Mouse (Mus musculus) CH12.LX (cell line): ENCODE measurements around the gene Fam129c. TPM values are rescaled to one million over a fixed set of nuclear protein-coding genes. Genes with fewer than 3 reads are reported as not detected.

ENCODE experiments used
- DNase-seq: peaks from one replicate; pipeline ENCODE4 v3.0.0-alpha.2; 2013; ENCODE audit errors: extremely low read depth
- H3K27ac ChIP-seq: 2 replicates; pipeline ENCODE4 v1.5.1; 2012; ENCODE audit warnings: low read depth, mild to moderate bottlenecking, control low read depth, moderate library complexity; ENCODE audit not compliant: insufficient read depth
- H3K27me3 ChIP-seq: replicated peaks from 2 replicates; pipeline ENCODE3; 2012; ENCODE audit warnings: inconsistent platforms
- H3K36me3 ChIP-seq, 2 experiments: replicated peaks in 1 of 2; 2 replicates each; pipeline versions ENCODE3 to v1.6.1; 2012; ENCODE audit warnings: inconsistent platforms in 1 of 2, low read length in 1 of 2, mild to moderate bottlenecking in 1 of 2, mixed read lengths in 1 of 2, moderate library complexity in 1 of 2; ENCODE audit not compliant: control insufficient read depth in 1 of 2, insufficient read depth in 1 of 2
- H3K4me1 ChIP-seq, 2 experiments: 2 replicates each; pipeline ENCODE4 v1.6.1; 2012; ENCODE audit warnings: inconsistent platforms in 1 of 2, moderate library complexity in 1 of 2; ENCODE audit not compliant: insufficient read depth in 2 of 2, control insufficient read depth in 1 of 2
- H3K4me2 ChIP-seq: 2 replicates; pipeline ENCODE4 v1.6.1; 2012; ENCODE audit warnings: low read depth, mild to moderate bottlenecking, control low read depth; ENCODE audit not compliant: poor library complexity, insufficient read depth, severe bottlenecking
- H3K4me3 ChIP-seq, 3 experiments: fragments of 150-350 bp in 1 of 3; sonication (generic) in 1 of 3; replicated peaks in 1 of 3; 2 replicates each; pipeline versions ENCODE3 to v1.5.1; 2011 to 2012; ENCODE audit warnings: low read depth in 2 of 3, low read length in 2 of 3, mild to moderate bottlenecking in 2 of 3, moderate library complexity in 2 of 3, control low read depth in 1 of 3, improper control_type of control experiment in 1 of 3, inconsistent platforms in 1 of 3, mixed read lengths in 1 of 3; ENCODE audit not compliant: poor library complexity in 1 of 3
- H3K79me2 ChIP-seq: replicated peaks from 2 replicates; pipeline ENCODE4 v1.6.1; 2012; ENCODE audit warnings: mild to moderate bottlenecking, moderate library complexity; ENCODE audit not compliant: control insufficient read depth, poor library complexity, insufficient read depth, severe bottlenecking; ENCODE audit errors: extremely low read depth
- H3K9ac ChIP-seq: 2 replicates; pipeline ENCODE4 v1.6.1; 2012; ENCODE audit warnings: low read depth, mild to moderate bottlenecking, control low read depth, moderate library complexity; ENCODE audit not compliant: insufficient read depth
- H3K9me3 ChIP-seq: replicated peaks from 2 replicates; pipeline ENCODE3; 2012; ENCODE audit warnings: low read length, inconsistent platforms, mixed read lengths
- BHLHE40 ChIP-seq: IDR thresholded peaks from 2 replicates; pipeline ENCODE4 v1.6.1; 2011; ENCODE audit warnings: mild to moderate bottlenecking, low read depth, low read length, improper control_type of control experiment
- CHD1 ChIP-seq: IDR thresholded peaks from 2 replicates; pipeline ENCODE4 v1.6.1; 2012; ENCODE audit warnings: low read depth, low read length, improper control_type of control experiment, inconsistent platforms
- CTCF ChIP-seq, 2 experiments: IDR thresholded peaks in 1 of 2; conservative IDR thresholded peaks in 1 of 2; 2 replicates each; pipeline ENCODE4 v1.5.1; 2011 to 2012; ENCODE audit warnings: low read depth in 2 of 2, low read length in 2 of 2, improper control_type of control experiment in 1 of 2, inconsistent platforms in 1 of 2, mild to moderate bottlenecking in 1 of 2, moderate library complexity in 1 of 2
- E2F4 ChIP-seq: IDR thresholded peaks from 2 replicates; pipeline ENCODE4 v1.6.1; 2011; ENCODE audit warnings: low read depth, low read length, improper control_type of control experiment; ENCODE audit not compliant: insufficient replicate concordance
- ELF1 ChIP-seq: IDR thresholded peaks from 2 replicates; pipeline ENCODE4 v1.6.1; 2014; ENCODE audit warnings: low read depth, mild to moderate bottlenecking, inconsistent platforms, low read length, improper control_type of control experiment
- EP300 ChIP-seq: IDR thresholded peaks from 2 replicates; pipeline ENCODE4 v1.6.1; 2011; ENCODE audit warnings: low read length, improper control_type of control experiment
- ETS1 ChIP-seq: conservative IDR thresholded peaks from 2 replicates; pipeline ENCODE4 v1.6.1; 2012; ENCODE audit warnings: low read depth, mild to moderate bottlenecking, inconsistent platforms, low read length, improper control_type of control experiment, moderate library complexity
- HCFC1 ChIP-seq: IDR thresholded peaks from 2 replicates; pipeline ENCODE4 v1.6.1; 2012; ENCODE audit warnings: low read depth, mild to moderate bottlenecking, inconsistent platforms, low read length, improper control_type of control experiment
- IRF4 ChIP-seq: IDR thresholded peaks from 2 replicates; pipeline ENCODE4 v1.6.1; 2014; ENCODE audit warnings: low read depth, mild to moderate bottlenecking, inconsistent platforms, low read length, improper control_type of control experiment
- JUN ChIP-seq: IDR thresholded peaks from 2 replicates; pipeline ENCODE4 v1.6.1; 2011; ENCODE audit warnings: low read depth, mild to moderate bottlenecking, low read length, improper control_type of control experiment, moderate library complexity; ENCODE audit not compliant: insufficient read depth
- JUND ChIP-seq: conservative IDR thresholded peaks from 2 replicates; pipeline ENCODE4 v1.6.1; 2011; ENCODE audit warnings: low read depth, low read length, improper control_type of control experiment
- KAT2A ChIP-seq: IDR thresholded peaks from 2 replicates; pipeline ENCODE4 v1.6.1; 2012; ENCODE audit warnings: low read length, improper control_type of control experiment, inconsistent platforms; ENCODE audit not compliant: insufficient replicate concordance
- MAFK ChIP-seq: IDR thresholded peaks from 2 replicates; pipeline ENCODE4 v1.6.1; 2011; ENCODE audit warnings: low read length, improper control_type of control experiment; ENCODE audit not compliant: insufficient replicate concordance
- MAX ChIP-seq: IDR thresholded peaks from 2 replicates; pipeline ENCODE4 v1.6.1; 2011; ENCODE audit warnings: low read length, improper control_type of control experiment
- MAZ ChIP-seq: IDR thresholded peaks from 2 replicates; pipeline ENCODE4 v1.6.1; 2012; ENCODE audit warnings: low read depth, mild to moderate bottlenecking, inconsistent platforms, low read length, improper control_type of control experiment, moderate library complexity
- MEF2A ChIP-seq: IDR thresholded peaks from 2 replicates; pipeline ENCODE4 v1.6.1; 2014; ENCODE audit warnings: low read depth, mild to moderate bottlenecking, inconsistent platforms, low read length, improper control_type of control experiment, borderline replicate concordance
- MXI1 ChIP-seq: IDR thresholded peaks from 2 replicates; pipeline ENCODE4 v1.6.1; 2011; ENCODE audit warnings: mild to moderate bottlenecking, low read depth, low read length, improper control_type of control experiment
- MYC ChIP-seq: IDR thresholded peaks from 2 replicates; pipeline ENCODE4 v1.6.1; 2011; ENCODE audit warnings: low read depth, mild to moderate bottlenecking, improper control_type of control experiment, low read length
- NELFE ChIP-seq: IDR thresholded peaks from 2 replicates; pipeline ENCODE4 v1.6.1; 2011; ENCODE audit warnings: low read depth, low read length, improper control_type of control experiment
- NRF1 ChIP-seq: IDR thresholded peaks from 2 replicates; pipeline ENCODE4 v1.6.1; 2014; ENCODE audit warnings: low read depth, mild to moderate bottlenecking, inconsistent platforms, low read length, improper control_type of control experiment, moderate library complexity
- PAX5 ChIP-seq: IDR thresholded peaks from 2 replicates; pipeline ENCODE4 v1.6.1; 2012; ENCODE audit warnings: low read length, inconsistent platforms, mixed read lengths
- POLR2A ChIP-seq: IDR thresholded peaks from 2 replicates; pipeline ENCODE4 v1.6.1; 2011; ENCODE audit warnings: low read depth, mild to moderate bottlenecking, improper control_type of control experiment, low read length
- POLR2AphosphoS2 ChIP-seq: IDR thresholded peaks from 2 replicates; pipeline ENCODE4 v1.6.1; 2011; ENCODE audit warnings: low read depth, low read length, improper control_type of control experiment
- RAD21 ChIP-seq: IDR thresholded peaks from 2 replicates; pipeline ENCODE4 v1.6.1; 2011; ENCODE audit warnings: low read depth, mild to moderate bottlenecking, low read length, improper control_type of control experiment, moderate library complexity
- RCOR1 ChIP-seq: conservative IDR thresholded peaks from 2 replicates; pipeline ENCODE4 v1.6.1; 2012; ENCODE audit warnings: low read depth, mild to moderate bottlenecking, inconsistent platforms, low read length, improper control_type of control experiment
- SIN3A ChIP-seq: IDR thresholded peaks from 2 replicates; pipeline ENCODE4 v1.6.1; 2012; ENCODE audit warnings: low read length, improper control_type of control experiment, inconsistent platforms
- SMC3 ChIP-seq: IDR thresholded peaks from 2 replicates; pipeline ENCODE4 v1.6.1; 2011; ENCODE audit warnings: low read depth, low read length, improper control_type of control experiment
- TBP ChIP-seq: conservative IDR thresholded peaks from 2 replicates; pipeline ENCODE4 v1.6.1; 2011; ENCODE audit warnings: low read depth, low read length, improper control_type of control experiment
- TCF12 ChIP-seq: IDR thresholded peaks from 2 replicates; pipeline ENCODE4 v1.6.1; 2014; ENCODE audit warnings: low read depth, mild to moderate bottlenecking, inconsistent platforms, low read length, improper control_type of control experiment
- USF1 ChIP-seq: IDR thresholded peaks from 2 replicates; pipeline ENCODE4 v1.6.1; 2014; ENCODE audit warnings: low read depth, mild to moderate bottlenecking, inconsistent platforms, low read length, improper control_type of control experiment
- USF2 ChIP-seq: conservative IDR thresholded peaks from 2 replicates; pipeline ENCODE4 v1.6.1; 2011; ENCODE audit warnings: low read depth, low read length, improper control_type of control experiment
- ZC3H11A ChIP-seq: IDR thresholded peaks from 2 replicates; pipeline ENCODE4 v1.6.1; 2012; ENCODE audit warnings: low read depth, mild to moderate bottlenecking, inconsistent platforms, low read length, improper control_type of control experiment
- ZKSCAN1 ChIP-seq: IDR thresholded peaks from 2 replicates; pipeline ENCODE4 v1.6.1; 2012; ENCODE audit warnings: low read depth, inconsistent platforms, low read length, improper control_type of control experiment, borderline replicate concordance
- dilution Hi-C: fragments of 300-500 bp; cut with MboI; formaldehyde crosslinking; loops from 2 replicates; pipeline ENCODE4 v1.14.3; 2020; ENCODE audit warnings: low sequenced_read_pairs; ENCODE audit not compliant: extremely low pct_unique_long_range_greater_than_20kb, extremely low pct_ligation_motif_present
- in situ Hi-C: fragments of 300-500 bp; cut with MboI; formaldehyde crosslinking; loops from 3 replicates; pipeline ENCODE4 v1.14.3; 2019; ENCODE audit warnings: low sequenced_read_pairs, low pct_ligation_motif_present, low pct_unique_long_range_greater_than_20kb, mixed read lengths
- polyA plus RNA-seq: library from polyadenylated mRNA; unstranded; fragments of >175 nt; gene quantifications from 2 replicates; pipeline ENCODE4 v1.2.1, GENCODE M21; 2012; ENCODE audit warnings: low read depth; ENCODE audit not compliant: insufficient read length
- total RNA-seq, 2 experiments: library from RNA; depleted of rRNA; stranded (reverse); fragments of 300-350 nt in 1 of 2; fragments of >200 nt in 1 of 2; gene quantifications; 2 replicates each; pipeline ENCODE4 v1.2.3; 2012 to 2014

The Fam129c gene
- total and polyA plus RNA-seq, 3 experiments = 89.2 to 98.6 (median 95.2) TPM

DNA sequence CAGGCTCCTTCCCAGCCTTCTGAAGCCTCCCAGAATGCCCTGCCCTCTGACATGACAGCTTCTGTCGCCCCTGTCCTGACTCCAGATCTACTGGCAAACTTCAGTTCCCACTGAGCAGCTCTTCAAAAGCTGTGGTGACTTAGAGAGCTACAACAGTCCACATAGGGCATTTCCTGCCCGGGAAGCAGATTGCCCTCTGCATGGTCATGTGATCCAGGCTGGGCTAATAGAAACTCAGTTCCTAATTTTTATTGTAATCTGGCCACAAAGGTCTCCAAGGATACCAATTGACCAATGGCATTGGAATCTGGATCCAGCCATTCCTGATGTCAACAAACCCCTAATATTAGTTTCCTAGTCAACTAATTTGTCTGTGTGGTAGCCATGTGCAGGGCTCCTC is 34.4 kb downstream of the Fam129c start:
- Histone ChIP-seq H3K4me3 (no peak overlapping the region), H3K36me3 (peaks cover 6 to 23% of the 10 kb centered on the region in 2 experiments), H3K9ac (no peak overlapping the region), H3K9me3 (peaks cover 13% of the 10 kb centered on the region), H3K27ac (no peak overlapping the region)
- in situ Hi-C loops (loop anchor here (5.0 kb wide), 1 partner anchor 70 kb away; no protein-coding TSS in a partner anchor), dilution Hi-C loops (no loop called here)
- no peak for DNase-seq
- TF ChIP-seq USF1 (0 out of 2 replicates have a peak, but pooled peaks have one; percentile 14), E2F4 (no peak)
- TF ChIP-seq, all 38 proteins: peak for 1
- Histone ChIP-seq H3K27me3 (no peaks in the 10 kb centered on the region), H3K4me1 (peaks cover 29 to 82% of the 10 kb centered on the region in 2 experiments), H3K79me2 (no peaks in the 10 kb centered on the region), H3K4me2 (no peak overlapping the region)

DNA sequence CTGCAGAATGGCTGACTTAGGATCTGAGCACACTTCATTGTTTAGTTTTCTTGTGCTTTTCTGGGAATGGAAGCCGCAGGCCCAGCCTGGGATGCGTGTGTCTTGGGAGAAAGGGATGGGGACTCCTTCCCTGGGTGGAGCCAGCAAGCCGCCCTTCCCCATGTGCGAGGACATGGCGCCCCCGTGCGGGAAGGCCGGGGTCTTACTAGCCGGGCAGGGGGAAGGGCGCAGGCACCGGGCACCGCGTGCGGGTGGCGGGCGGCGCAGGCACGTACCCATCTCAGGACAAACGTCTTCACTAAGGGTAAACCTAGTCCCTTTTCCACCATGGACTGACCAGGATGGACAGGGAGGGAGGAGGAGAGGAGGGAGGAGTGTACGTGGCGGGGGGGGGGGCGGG is 35.7 kb downstream of the Fam129c start:
- in situ Hi-C loops (loop anchor here (5.0 kb wide), 1 partner anchor 71 kb away; no protein-coding TSS in a partner anchor), dilution Hi-C loops (no loop called here)
- no peaks in the 10 kb centered on the region for H3K79me2 ChIP-seq
- H3K4me1 ChIP-seq = peaks cover 30 to 82% of the 10 kb centered on the region in 2 experiments
- peak overlapping the region; percentile 17; the same call in 1 of the 2 replicates for H3K9ac ChIP-seq
- H3K9me3 ChIP-seq = peaks cover 13% of the 10 kb centered on the region
- H3K4me2 ChIP-seq = peak overlapping the region; percentile 88
- H3K27ac ChIP-seq = no peak overlapping the region
- peak; percentile 73 for DNase-seq
- H3K27me3 ChIP-seq = no peaks in the 10 kb centered on the region
- H3K4me3 ChIP-seq = peak overlapping the region in 2 of 3 experiments; percentile 53 to 58
- H3K36me3 ChIP-seq = peaks cover 6 to 23% of the 10 kb centered on the region in 2 experiments
- TF ChIP-seq MAFK = no peak
- no peak for TF ChIP-seq JUND
- TF ChIP-seq USF2 = no peak
- peak; percentile 83 for TF ChIP-seq MAX
- no peak for TF ChIP-seq KAT2A
- no peak for TF ChIP-seq POLR2A
- no peak for TF ChIP-seq ETS1
- peak; percentile 54 for TF ChIP-seq BHLHE40
- peak; percentile 42; the same call in 1 of the 2 replicates for TF ChIP-seq IRF4
- TF ChIP-seq CTCF (conservative IDR thresholded peaks at IDR 0.05 in 1 of 2, IDR thresholded peaks at IDR 0.05 in 1 of 2; ENCODE audit: low read depth in 2 of 2, low read length in 2 of 2) = peak; percentile 8 to 96; a peak in 2 of 4 replicates
- TF ChIP-seq MXI1 = peak; percentile 76
- TF ChIP-seq TBP = no peak
- no peak for TF ChIP-seq JUN
- peak; percentile 92 for TF ChIP-seq MAZ
- peak; percentile 58 for TF ChIP-seq TCF12
- TF ChIP-seq RCOR1 = no peak
- TF ChIP-seq CHD1 = no peak
- TF ChIP-seq SIN3A = peak; percentile 72; the same call in 1 of the 2 replicates
- peak; percentile 97 for TF ChIP-seq RAD21
- no peak for TF ChIP-seq MYC
- peak; percentile 46; the same call in 1 of the 2 replicates for TF ChIP-seq NELFE
- TF ChIP-seq POLR2AphosphoS2 = no peak
- no peak for TF ChIP-seq ZKSCAN1
- peak; percentile 32; the same call in 1 of the 2 replicates for TF ChIP-seq HCFC1
- no peak for TF ChIP-seq PAX5
- peak; percentile 73 for TF ChIP-seq ZC3H11A
- TF ChIP-seq USF1 = no peak
- TF ChIP-seq NRF1 = peak; percentile 48
- TF ChIP-seq E2F4 = no peak
- no peak for TF ChIP-seq EP300
- peak; percentile 73 for TF ChIP-seq MEF2A
- TF ChIP-seq ELF1 = peak; percentile 48; the same call in 1 of the 2 replicates
- TF ChIP-seq SMC3 = peak; percentile 94
